In the genomic region with DNA sequence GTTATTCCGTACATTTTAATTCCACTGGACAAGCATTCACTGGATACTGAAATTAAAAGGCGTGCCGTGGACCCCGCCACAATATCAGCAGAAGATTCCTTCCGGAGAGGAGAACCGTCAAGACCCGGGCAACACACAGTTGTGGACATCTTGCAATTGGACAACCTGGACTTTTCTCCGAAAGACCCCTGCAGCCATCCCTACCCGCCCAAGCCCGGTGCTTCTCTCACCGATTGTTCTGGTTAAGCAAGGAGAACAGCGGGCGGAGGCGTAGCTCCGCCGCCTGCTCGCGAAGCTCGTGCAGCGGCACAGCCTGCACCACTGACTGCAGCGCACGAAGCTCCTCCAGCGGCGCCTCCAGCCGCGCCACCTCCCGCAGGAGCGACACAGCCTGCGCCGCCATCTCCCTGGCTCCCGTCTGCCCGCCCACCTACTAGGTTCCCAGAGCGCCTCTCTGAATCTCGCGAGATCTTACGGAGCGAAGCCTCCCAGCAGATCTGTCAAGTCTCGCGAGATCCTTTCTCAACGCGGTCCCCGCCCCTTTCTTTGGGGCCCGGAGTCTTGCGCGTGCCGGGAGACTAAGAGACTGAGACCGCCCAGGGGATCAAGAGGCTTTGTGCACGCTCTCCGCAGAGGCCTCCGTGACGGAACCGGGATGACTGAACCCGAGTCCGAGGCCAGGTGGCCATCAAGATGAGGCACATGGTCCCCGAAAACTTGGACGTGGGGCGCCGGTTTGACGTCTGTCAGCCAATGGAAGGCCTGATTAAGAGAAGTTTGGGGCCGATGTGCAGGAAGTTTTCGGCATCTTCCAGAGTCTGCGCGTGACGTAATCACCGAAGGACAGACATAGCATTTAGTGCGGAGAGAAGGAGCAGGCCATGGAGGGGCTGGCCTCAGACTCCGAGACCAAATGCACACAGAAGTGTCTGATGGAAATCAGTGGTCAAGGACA, we compare ENCODE assay signal across 8 mouse cellular contexts. TPM values are rescaled to one million over a fixed set of nuclear protein-coding genes. Genes with fewer than 3 reads are reported as not detected.
DNase-seq lines count a peak whose midpoint lies in the region; ATAC-seq lines count a peak whose summit lies in the region.

No protein-coding gene starts in this region.

- ATAC-seq in hematopoietic stem cell, adult 5-6 weeks (replicated peaks in 1 of 2; ENCODE audit: insufficient read depth in 1 of 2, low FRiP score in 2 of 2, low TSS enrichment in 1 of 2, low read depth in 1 of 2, poor library complexity in 2 of 2, severe bottlenecking in 2 of 2), result peak; percentile 90 to 95
- peak; percentile 97 for ATAC-seq in lung, embryonic 16.5 days (ENCODE audit: low read depth)

- peaks cover 19% of the 10 kb centered on the region for H3K4me1 ChIP-seq in lung, embryonic 16.5 days (replicated peaks; ENCODE audit: control insufficient read depth, insufficient read depth, low read length)

- H3K4me3 ChIP-seq in lung, embryonic 16.5 days (ENCODE audit: low read length), result peak overlapping the region; percentile 89

- DNase-seq in MEL-GATA-1-ER (ENCODE audit: extremely low read depth, low read depth), result peak; percentile 98
- peak; percentile 91 for DNase-seq in cerebellum, adult 8-10 months
- DNase-seq in forelimb bud, embryonic 11.5 days (ENCODE audit: low read depth, low spot score), result peak; percentile 99
- peak; percentile 87 for DNase-seq in layer of hippocampus, adult 9-10 months (ENCODE audit: low spot score)
- peak; percentile 80 for DNase-seq in ovary, postnatal 10 days (ENCODE audit: low spot score)
- peak; percentile 93 to 95 for DNase-seq in thymus, postnatal 10 days (ENCODE audit: low spot score in 2 of 2)

- peak overlapping the region; percentile 68 for H3K4me2 ChIP-seq in lung, embryonic 16.5 days (ENCODE audit: low read depth, low read length)

- H3K9me3 ChIP-seq in lung, embryonic 16.5 days (ENCODE audit: control insufficient read depth, low read length), result no peaks in the 10 kb centered on the region

- H3K27ac ChIP-seq in lung, embryonic 16.5 days (ENCODE audit: low read length), result peak overlapping the region; percentile 94

- peaks cover 11% of the 10 kb centered on the region for H3K27me3 ChIP-seq in lung, embryonic 16.5 days (ENCODE audit: control insufficient read depth, insufficient read depth, low read depth, low read length)

- under 1% methylated on average over 67 of the region's 67 CpGs for WGBS in lung, embryonic 16.5 days

- peak overlapping the region; percentile 93 for H3K9ac ChIP-seq in lung, embryonic 16.5 days (ENCODE audit: low read length)

- no peaks in the 10 kb centered on the region for H3K36me3 ChIP-seq in lung, embryonic 16.5 days (ENCODE audit: control insufficient read depth, insufficient read depth, low read length)

RNA-seq across cellular contexts. Expression of a gene that starts 3.4 kb away (rescaled TPM):
- total RNA-seq in hematopoietic stem cell, adult 5-6 weeks (2017), result not detected in 2 replicates
- 0.65 and 1.0 TPM in 2 replicates for polyA plus RNA-seq in lung, embryonic 16.5 days (2015; fragmentation: Nextera tagmentation; extraction: Ambion mirVana)

RNA-seq across cellular contexts. Expression of a gene that starts 4.0 kb away (rescaled TPM):
- total RNA-seq in hematopoietic stem cell, adult 5-6 weeks (2017), result 27.8 and 54.6 TPM in 2 replicates
- polyA plus RNA-seq in lung, embryonic 16.5 days (2015; fragmentation: Nextera tagmentation; extraction: Ambion mirVana), result 104 and 106 TPM in 2 replicates

RNA-seq across cellular contexts. Expression of a gene that starts 38.0 kb away (rescaled TPM):
- not detected in 2 replicates for total RNA-seq in hematopoietic stem cell, adult 5-6 weeks (2017)
- polyA plus RNA-seq in lung, embryonic 16.5 days (2015; fragmentation: Nextera tagmentation; extraction: Ambion mirVana), result not detected in 2 replicates

RNA-seq across cellular contexts. Expression of a gene that starts 43.0 kb away (rescaled TPM):
- total RNA-seq in hematopoietic stem cell, adult 5-6 weeks (2017), result 5.7 and 10.0 TPM in 2 replicates
- 3.4 and 4.6 TPM in 2 replicates for polyA plus RNA-seq in lung, embryonic 16.5 days (2015; fragmentation: Nextera tagmentation; extraction: Ambion mirVana)

RNA-seq across cellular contexts. Expression of a gene that starts 44.7 kb away (rescaled TPM):
- total RNA-seq in hematopoietic stem cell, adult 5-6 weeks (2017), result 76.7 and 81.1 TPM in 2 replicates
- polyA plus RNA-seq in lung, embryonic 16.5 days (2015; fragmentation: Nextera tagmentation; extraction: Ambion mirVana), result 81.8 and 89.5 TPM in 2 replicates

Comparison
In these comparisons a context has a peak if more than half of its experiments do, and no peak if none do; other contexts are left out.
1. Peak in every context shown above with its lines: DNase-seq, ATAC-seq, H3K4me3 ChIP-seq and H3K27ac ChIP-seq.